Mouse (Mus musculus) forebrain, embryonic 14.5 days (tissue): ENCODE results near the gene Rheb. TPM values are rescaled to one million over a fixed set of nuclear protein-coding genes. Genes with fewer than 3 reads are reported as not detected.
A peak's percentile ranks its signal among the peaks of the same experiment; 100 is the strongest.
"Not testable (repeated sequence)": the region's sequence is repeated elsewhere in the genome, so short reads cannot be mapped to it uniquely, and the experiment has no call there.

Source experiments
- ATAC-seq: fragments of 200-750 bp; cut with Nextera tagmentation; 2 replicates; pipeline ENCODE4 v1.8.0; 2017; ENCODE audit warnings: mild to moderate bottlenecking, moderate library complexity
- DNase-seq: peaks from one replicate; pipeline ENCODE4 v3.0.0-alpha.2; 2015; ENCODE audit warnings: low spot score
- H3K27ac ChIP-seq: fragments of 300-500 bp; sonication (generic); 2 replicates; pipeline ENCODE4 v1.5.1; 2014; ENCODE audit warnings: low read depth, mild to moderate bottlenecking, control low read depth, low read length, moderate library complexity
- H3K27me3 ChIP-seq: fragments of 300-500 bp; sonication (generic); replicated peaks from 2 replicates; pipeline ENCODE4 v1.6.1; 2014; ENCODE audit warnings: low read length, control low read depth, mixed read lengths; ENCODE audit not compliant: control insufficient read depth, insufficient read depth
- H3K36me3 ChIP-seq: fragments of 300-500 bp; sonication (generic); 2 replicates; pipeline ENCODE4 v1.6.1; 2014; ENCODE audit warnings: low read length, control low read depth; ENCODE audit not compliant: control insufficient read depth, insufficient read depth
- H3K4me1 ChIP-seq: fragments of 300-500 bp; sonication (generic); 2 replicates; pipeline ENCODE4 v1.6.1; 2014; ENCODE audit warnings: antibody characterized with exemption, low read length, control low read depth; ENCODE audit not compliant: control insufficient read depth, insufficient read depth
- H3K4me2 ChIP-seq: fragments of 300-500 bp; sonication (generic); 2 replicates; pipeline ENCODE4 v1.6.1; 2014; ENCODE audit warnings: mild to moderate bottlenecking, control low read depth, low read length
- H3K4me3 ChIP-seq: fragments of 300-500 bp; sonication (generic); 2 replicates; pipeline ENCODE4 v1.5.1; 2014; ENCODE audit warnings: low read depth, low read length, control low read depth
- H3K9ac ChIP-seq: fragments of 300-500 bp; sonication (generic); 2 replicates; pipeline ENCODE4 v1.6.1; 2014; ENCODE audit warnings: mild to moderate bottlenecking, low read length, control low read depth, moderate library complexity
- H3K9me3 ChIP-seq: fragments of 300-500 bp; sonication (generic); replicated peaks from 2 replicates; pipeline ENCODE4 v1.6.1; 2016; ENCODE audit warnings: low read length, control low read depth, mixed read lengths; ENCODE audit not compliant: control insufficient read depth
- WGBS: fragments of 180-500 bp; shearing (Covaris S2); extraction: QIAGEN DNeasy Blood & Tissue Kit; methylation state at CpG from one replicate; pipeline ENCODE4 v1.1.7; 2014; 5-methylcytosine and 5-hydroxymethylcytosine counted together
- polyA plus RNA-seq: library from polyadenylated mRNA; unstranded; fragments of >200 nt; fragmentation: Nextera tagmentation; extraction: Ambion mirVana; gene quantifications from 2 replicates; pipeline ENCODE4 v1.2.1, GENCODE M21; 2014

Gene Rheb
- polyA plus RNA-seq, 1 experiment from 2014 or later: 229 TPM

DNA sequence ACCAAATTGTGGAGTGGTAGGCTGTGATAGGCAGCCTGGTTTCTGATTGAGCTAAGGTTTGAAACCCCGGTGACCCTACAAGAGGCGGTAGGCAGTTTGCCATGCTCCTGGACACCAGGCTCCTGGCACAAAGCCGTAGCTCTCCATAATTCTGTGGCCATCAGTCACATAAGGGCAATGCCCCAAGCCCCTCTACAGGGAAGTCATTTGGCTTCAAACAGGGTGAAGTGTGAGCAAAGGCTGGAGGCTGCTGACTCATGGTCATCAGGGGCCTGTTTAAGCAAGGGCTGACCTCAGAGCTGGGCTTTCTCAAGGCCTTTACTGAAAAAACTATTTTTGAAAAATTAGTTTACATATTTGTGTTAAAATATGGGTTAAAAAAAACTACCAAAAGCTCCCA, 11.8 kb upstream of the Rheb start:
- no peak for DNase-seq
- Histone ChIP-seq H3K4me1 (no peaks in the 10 kb centered on the region), H3K27me3 (no peaks in the 10 kb centered on the region), H3K27ac (no peak overlapping the region), H3K9me3 (no peaks in the 10 kb centered on the region), H3K36me3 (no peaks in the 10 kb centered on the region), H3K4me2 (no peak overlapping the region), H3K4me3 (no peak overlapping the region), H3K9ac (no peak overlapping the region)
- 88% methylated on average over 3 of the region's 3 CpGs for WGBS
- ATAC-seq: no peak

DNA sequence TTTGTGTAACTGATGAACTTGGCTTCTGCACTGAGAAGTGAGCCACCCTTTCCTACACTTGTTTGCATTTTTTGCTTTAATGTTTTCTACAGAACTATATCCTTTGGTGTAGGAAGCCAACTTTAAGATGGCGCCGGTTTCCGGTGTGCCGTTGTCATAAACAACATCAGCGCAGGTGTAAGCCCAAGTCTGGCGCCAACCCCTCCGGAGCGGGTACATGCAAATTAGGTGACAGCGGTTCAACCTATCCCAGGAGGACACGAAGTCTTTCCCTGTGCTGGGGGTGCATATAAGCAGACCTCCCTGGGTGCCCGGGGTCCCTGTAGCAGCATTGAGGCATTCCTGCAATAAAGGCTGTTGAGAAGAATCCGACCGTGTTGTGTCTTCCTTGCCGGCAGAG, 5.8 kb upstream of the Rheb start:
- not testable (repeated sequence) for DNase-seq, H3K4me1 ChIP-seq, H3K9me3 ChIP-seq, H3K27ac ChIP-seq, ATAC-seq, H3K4me3 ChIP-seq, H3K36me3 ChIP-seq, H3K9ac ChIP-seq, H3K4me2 ChIP-seq, H3K27me3 ChIP-seq
- whole genome bisulfite sequencing: 91% methylated on average over 14 of the region's 14 CpGs

DNA sequence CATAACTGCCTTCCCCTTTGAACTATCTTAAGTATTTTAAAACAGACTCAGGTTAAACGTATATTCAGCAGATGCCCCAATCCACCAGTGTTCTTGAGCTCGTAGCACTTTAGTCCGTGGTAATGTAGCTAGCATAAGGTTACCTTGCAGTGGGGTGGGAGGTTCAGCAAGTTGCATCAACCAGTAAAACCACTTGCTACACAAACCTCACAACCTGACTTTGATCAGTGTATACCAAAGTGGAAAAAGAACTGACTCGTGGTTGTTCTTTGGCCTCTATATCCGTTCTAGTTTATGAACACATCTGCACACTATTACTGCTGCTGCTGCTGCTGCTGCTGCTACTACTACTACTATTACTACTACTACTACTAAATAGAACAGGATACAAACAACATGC, 1.4 kb upstream of the Rheb start:
- 92% methylated on average over 5 of the region's 5 CpGs for WGBS
- Histone ChIP-seq H3K4me2 (no peak overlapping the region; the same call in 1 of the 2 replicates), H3K36me3 (no peaks in the 10 kb centered on the region), H3K27me3 (no peaks in the 10 kb centered on the region), H3K4me3 (no peak overlapping the region), H3K9me3 (no peaks in the 10 kb centered on the region), H3K4me1 (peaks cover 21% of the 10 kb centered on the region), H3K27ac (no peak overlapping the region), H3K9ac (peak overlapping the region; percentile 72; the same call in 1 of the 2 replicates)
- ATAC-seq (no peak), DNase-seq (no peak)

DNA sequence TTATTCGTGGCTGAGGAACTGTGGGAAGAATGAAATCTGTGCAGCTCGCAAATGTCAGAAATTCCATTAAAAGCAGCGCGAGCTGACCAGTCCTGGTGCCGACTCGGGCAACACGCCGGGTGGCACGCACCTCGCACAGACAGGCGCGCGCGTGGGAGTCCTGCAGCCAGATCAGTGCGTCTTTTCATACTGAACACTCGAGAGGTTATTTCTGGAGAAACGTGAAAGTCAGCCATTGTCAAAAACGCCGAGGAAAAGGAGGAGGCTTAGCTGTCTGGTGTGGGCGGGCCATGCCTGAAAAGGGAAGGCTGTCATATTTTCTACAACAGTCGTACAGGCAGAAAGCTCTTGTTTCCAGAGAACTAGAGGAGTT, 665 bp upstream of the Rheb start:
- no peaks in the 10 kb centered on the region for H3K27me3 ChIP-seq
- WGBS: 1% methylated on average over 21 of the region's 21 CpGs
- no peaks in the 10 kb centered on the region for H3K9me3 ChIP-seq
- ATAC-seq (peak; percentile 30), DNase-seq (no peak)
- H3K27ac ChIP-seq: peak overlapping the region; percentile 98
- peak overlapping the region; percentile 92 for H3K4me2 ChIP-seq
- no peaks in the 10 kb centered on the region for H3K36me3 ChIP-seq
- peak overlapping the region; percentile 72 for H3K9ac ChIP-seq
- peak overlapping the region; percentile 86 for H3K4me3 ChIP-seq
- H3K4me1 ChIP-seq: peaks cover 21% of the 10 kb centered on the region

DNA sequence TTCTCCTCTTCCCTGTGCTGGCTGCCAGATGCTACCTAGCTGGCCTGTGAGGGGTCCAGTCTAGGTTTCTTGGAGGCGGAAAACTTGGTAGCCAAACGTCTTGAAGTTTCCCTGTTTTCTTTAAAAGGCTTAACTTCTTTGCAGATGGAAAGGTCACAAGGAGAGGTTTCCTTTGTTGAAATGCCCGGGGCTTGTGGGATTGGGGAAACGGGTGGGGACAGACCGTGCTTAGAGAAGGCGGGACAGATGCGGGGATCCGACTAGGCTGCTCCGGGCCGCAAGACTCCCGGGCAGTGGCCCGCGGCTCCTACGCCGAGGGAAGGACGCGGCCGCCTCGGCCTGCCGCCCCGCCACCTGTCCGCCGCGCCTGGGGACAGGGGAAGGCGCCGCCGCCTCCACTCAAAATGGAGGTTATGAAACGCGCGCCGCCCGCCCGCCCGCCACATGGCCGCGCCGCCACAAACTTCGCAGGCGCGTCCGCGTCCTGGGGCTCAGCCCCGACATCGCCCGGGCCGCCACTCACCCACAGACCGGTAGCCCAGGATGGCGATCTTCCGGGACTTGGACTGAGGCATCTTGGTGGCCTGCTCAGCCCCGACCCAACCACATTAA, 656 bp downstream of the Rheb start:
- no peaks in the 10 kb centered on the region for H3K9me3 ChIP-seq
- DNase-seq: peak; percentile 33
- no peak for ATAC-seq

DNA sequence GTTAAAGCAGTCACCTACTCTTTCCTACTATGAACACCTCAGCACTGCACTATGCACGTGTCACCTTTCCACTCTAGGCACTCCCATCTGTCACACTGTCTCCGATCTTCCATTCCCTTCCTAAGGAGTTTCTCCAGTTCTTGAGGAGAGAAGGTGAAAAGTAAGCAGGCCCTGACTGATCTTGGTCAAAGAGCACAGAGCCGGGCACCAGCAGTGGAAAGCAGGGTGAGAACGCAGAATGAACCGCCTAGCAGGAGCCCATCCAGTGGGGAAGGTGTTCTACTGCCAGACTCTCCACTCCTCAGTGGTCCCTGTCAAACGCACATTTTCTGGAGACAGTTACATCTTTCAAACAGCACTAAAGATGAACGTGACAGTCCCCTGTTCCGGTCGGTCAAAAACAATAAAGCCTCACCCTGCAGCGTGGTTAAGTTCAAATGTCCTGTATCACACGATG, 1.4 kb downstream of the Rheb start:
- H3K4me2 ChIP-seq: peak overlapping the region; percentile 83
- peak overlapping the region; percentile 93 for H3K9ac ChIP-seq
- peak overlapping the region; percentile 14; the same call in 1 of the 2 replicates for H3K27ac ChIP-seq
- H3K27me3 ChIP-seq: no peaks in the 10 kb centered on the region
- H3K36me3 ChIP-seq: no peaks in the 10 kb centered on the region
- peak overlapping the region; percentile 86 for H3K4me3 ChIP-seq
- 14% methylated on average over 11 of the region's 11 CpGs for WGBS
- H3K9me3 ChIP-seq: no peaks in the 10 kb centered on the region
- DNase-seq: no peak
- peaks cover 21% of the 10 kb centered on the region for H3K4me1 ChIP-seq
- no peak for ATAC-seq

More for the DNA sequence above, 656 bp downstream of the Rheb start:
- WGBS: under 1% methylated on average over 41 of the region's 50 CpGs
- Histone ChIP-seq H3K27me3 (no peaks in the 10 kb centered on the region), H3K4me2 (peak overlapping the region; percentile 83), H3K4me1 (peaks cover 21% of the 10 kb centered on the region), H3K36me3 (no peaks in the 10 kb centered on the region), H3K4me3 (peak overlapping the region; percentile 86), H3K9ac (peak overlapping the region; percentile 93), H3K27ac (peak overlapping the region; percentile 98)

DNA sequence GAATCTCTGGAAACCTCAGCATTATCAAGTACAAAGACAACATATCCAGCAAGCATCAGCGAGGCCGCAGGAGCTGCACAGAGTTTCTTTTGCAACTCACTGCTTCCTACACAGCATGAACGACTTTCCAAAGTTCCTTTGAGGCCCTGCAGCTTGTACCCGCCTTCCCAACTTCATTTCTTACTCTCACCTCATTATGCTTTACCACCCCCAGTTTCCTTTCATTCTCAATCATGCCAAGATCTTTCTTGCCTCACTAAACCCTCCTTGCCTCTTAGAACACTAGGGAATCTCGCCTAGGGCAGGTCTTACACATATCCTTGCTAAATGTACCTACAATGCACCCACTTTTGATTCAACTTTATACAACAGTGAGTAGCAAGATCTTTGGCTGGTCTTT, 7.9 kb downstream of the Rheb start:
- 44% methylated on average over 5 of the region's 5 CpGs for WGBS
- no peak overlapping the region for H3K9ac ChIP-seq
- H3K9me3 ChIP-seq: no peaks in the 10 kb centered on the region
- no peak overlapping the region for H3K4me3 ChIP-seq
- H3K4me1 ChIP-seq: no peaks in the 10 kb centered on the region
- H3K36me3 ChIP-seq: no peaks in the 10 kb centered on the region
- H3K4me2 ChIP-seq: no peak overlapping the region
- H3K27ac ChIP-seq: no peak overlapping the region
- ATAC-seq: no peak
- no peak for DNase-seq
- no peaks in the 10 kb centered on the region for H3K27me3 ChIP-seq

DNA sequence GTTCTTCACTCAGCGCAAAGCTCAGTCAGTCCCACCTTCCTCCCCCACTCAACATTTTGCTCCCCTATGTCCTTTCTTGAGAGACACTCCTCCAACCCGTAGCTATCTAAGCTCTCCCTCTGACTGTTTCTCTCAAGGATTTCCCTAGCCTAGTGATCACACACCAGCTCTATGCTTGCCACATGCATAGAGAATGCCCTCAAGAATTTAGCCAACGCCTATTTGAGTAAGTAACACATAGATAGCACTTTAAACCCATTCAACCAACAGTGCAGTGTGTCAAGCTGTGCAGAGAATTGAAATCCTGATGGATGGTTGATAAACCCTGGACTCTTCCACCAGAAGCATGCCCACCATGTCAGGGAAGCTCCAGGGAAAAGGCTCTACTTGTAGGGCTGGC, 10.5 kb downstream of the Rheb start:
- Histone ChIP-seq H3K9ac (no peak overlapping the region), H3K27ac (no peak overlapping the region), H3K9me3 (no peaks in the 10 kb centered on the region), H3K4me1 (no peaks in the 10 kb centered on the region), H3K4me2 (no peak overlapping the region), H3K36me3 (no peaks in the 10 kb centered on the region), H3K4me3 (no peak overlapping the region), H3K27me3 (no peaks in the 10 kb centered on the region)
- WGBS: 92% methylated on average over 3 of the region's 3 CpGs
- no peak for ATAC-seq
- no peak for DNase-seq

DNA sequence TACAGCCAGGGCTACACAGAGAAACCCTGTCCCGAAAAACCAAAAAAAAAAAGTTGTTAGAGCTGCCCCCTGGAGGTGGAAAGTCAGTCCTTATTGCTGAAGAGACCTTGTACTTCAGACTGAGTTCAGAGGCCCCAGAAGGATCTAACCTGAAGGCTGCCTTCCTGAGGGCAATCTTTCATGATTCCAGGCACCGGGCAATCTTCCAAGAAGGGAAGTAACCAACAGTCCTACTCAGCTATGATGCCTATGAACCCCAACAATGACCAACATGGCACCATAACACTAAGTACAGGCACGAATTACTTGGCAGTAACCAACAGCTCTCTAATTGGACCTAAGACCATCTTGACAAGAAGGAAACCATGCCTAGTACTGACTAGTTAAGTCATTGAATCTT, 14.0 kb downstream of the Rheb start:
- no peaks in the 10 kb centered on the region for H3K36me3 ChIP-seq
- H3K27ac ChIP-seq: no peak overlapping the region
- no peak overlapping the region for H3K4me2 ChIP-seq
- no peaks in the 10 kb centered on the region for H3K9me3 ChIP-seq
- no peak overlapping the region for H3K4me3 ChIP-seq
- no peaks in the 10 kb centered on the region for H3K27me3 ChIP-seq
- WGBS: 92% methylated on average over 3 of the region's 3 CpGs
- DNase-seq (no peak), ATAC-seq (no peak)
- H3K4me1 ChIP-seq: 0 out of 2 replicates have a peak, but pooled peaks cover 5% of the 10 kb centered on the region
- no peak overlapping the region for H3K9ac ChIP-seq
